Mouse (Mus musculus) olfactory bulb, adult 2 months (tissue): ENCODE results near the gene Ube2g1. TPM values are rescaled to one million over a fixed set of nuclear protein-coding genes. Genes with fewer than 3 reads are reported as not detected.
"Not testable (repeated sequence)": the region's sequence is repeated elsewhere in the genome, so short reads cannot be mapped to it uniquely, and the experiment has no call there.

Experiments used
- H3K27ac ChIP-seq: fragments of 200-500 bp; 2 replicates; pipeline ENCODE4 v1.5.1; 2012; ENCODE audit warnings: low read depth, low read length; ENCODE audit not compliant: insufficient read depth
- H3K4me1 ChIP-seq: fragments of 200-500 bp; 2 replicates; pipeline ENCODE4 v1.6.1; 2012; ENCODE audit warnings: low read length; ENCODE audit not compliant: control insufficient read depth, insufficient read depth
- H3K4me3 ChIP-seq: fragments of 200-500 bp; 2 replicates; pipeline ENCODE4 v1.5.1; 2012; ENCODE audit warnings: mild to moderate bottlenecking, low read depth, low read length, moderate library complexity; ENCODE audit not compliant: insufficient read depth
- CTCF ChIP-seq: fragments of 200-500 bp; IDR thresholded peaks from 2 replicates; pipeline ENCODE4 v1.5.1; 2012; ENCODE audit warnings: low read depth, mild to moderate bottlenecking, low read length, moderate library complexity; ENCODE audit not compliant: insufficient read depth
- POLR2A ChIP-seq: fragments of 200-500 bp; IDR thresholded peaks from 2 replicates; pipeline ENCODE4 v1.6.1; 2012; ENCODE audit warnings: mild to moderate bottlenecking, low read depth, low read length, moderate library complexity; ENCODE audit not compliant: insufficient read depth
- WGBS: fragments of 180-500 bp; shearing (Covaris S2); methylation state at CpG from one replicate; pipeline ENCODE4 v1.1.7; 2018; 5-methylcytosine and 5-hydroxymethylcytosine counted together
- polyA plus RNA-seq: library from polyadenylated mRNA; stranded (reverse); fragments of >200 nt; gene quantifications from 2 replicates; pipeline ENCODE4 v1.2.4, GENCODE M21; 2012; ENCODE audit warnings: low replicate concordance; ENCODE audit not compliant: missing spikeins, insufficient read depth, insufficient read length

Ube2g1 gene
- polyA plus RNA-seq, 1 experiment = not detected

DNA sequence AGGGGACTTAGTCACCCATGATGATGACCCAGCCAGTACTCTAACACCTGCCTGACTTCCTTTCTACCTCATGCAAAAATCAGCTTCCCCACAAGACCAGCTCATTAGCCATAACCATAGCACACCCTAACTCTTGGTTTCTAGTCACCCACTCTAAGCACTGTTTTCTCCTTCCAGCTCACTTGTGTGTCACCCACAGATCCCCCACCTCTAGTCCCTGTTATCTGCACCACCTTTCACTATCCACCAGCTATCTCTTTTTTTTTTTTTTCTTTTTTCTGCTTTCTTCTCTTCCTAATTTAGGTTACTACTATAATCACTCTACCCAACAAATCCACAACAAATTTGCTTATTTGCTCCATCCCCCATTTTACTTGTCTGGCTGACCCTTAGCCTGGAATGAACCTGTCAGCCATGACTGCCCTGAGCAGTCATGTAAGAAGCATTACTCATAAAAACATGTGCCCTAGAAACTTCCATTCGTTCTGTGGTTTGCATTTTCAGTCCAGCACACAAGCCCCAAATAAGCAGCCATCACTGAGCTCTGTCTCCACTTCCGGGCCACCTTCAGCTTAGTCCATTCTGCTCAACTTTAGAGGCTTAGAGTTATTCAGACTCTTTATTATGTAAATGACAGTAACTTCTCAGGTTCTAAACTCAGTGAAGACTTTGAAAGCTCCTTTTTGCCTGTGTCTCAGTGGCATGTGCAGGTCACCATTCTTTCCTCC lies 11.9 kb upstream of the Ube2g1 start:
- H3K4me1 ChIP-seq = no peaks in the 10 kb centered on the region
- no peak for TF ChIP-seq CTCF
- TF ChIP-seq POLR2A = no peak
- H3K27ac ChIP-seq = no peak overlapping the region
- H3K4me3 ChIP-seq = no peak overlapping the region
- WGBS = 65% methylated on average over 2 of the region's 2 CpGs

DNA sequence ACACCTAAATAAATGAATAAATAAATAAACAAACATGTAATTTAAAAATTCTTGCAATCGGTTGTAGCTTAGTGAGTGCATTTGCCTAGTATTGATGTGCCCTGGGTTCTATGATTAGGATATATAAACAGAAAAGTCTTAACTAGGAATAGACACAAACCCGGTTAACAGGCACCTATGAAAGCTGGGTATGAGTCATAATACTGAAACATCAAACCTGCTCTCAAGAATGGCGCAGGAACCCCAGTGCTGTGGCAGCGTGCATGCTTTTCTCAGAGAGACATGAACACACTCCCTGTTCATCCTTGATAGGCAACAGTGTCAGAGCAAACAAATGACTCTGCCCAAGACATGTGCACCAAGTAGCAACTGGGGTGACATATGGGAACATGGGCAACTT lies 9.3 kb upstream of the Ube2g1 start:
- 93% methylated on average over 4 of the region's 4 CpGs for WGBS
- TF ChIP-seq CTCF = no peak
- no peak for TF ChIP-seq POLR2A
- no peaks in the 10 kb centered on the region for H3K4me1 ChIP-seq
- H3K4me3 ChIP-seq = no peak overlapping the region
- no peak overlapping the region for H3K27ac ChIP-seq

DNA sequence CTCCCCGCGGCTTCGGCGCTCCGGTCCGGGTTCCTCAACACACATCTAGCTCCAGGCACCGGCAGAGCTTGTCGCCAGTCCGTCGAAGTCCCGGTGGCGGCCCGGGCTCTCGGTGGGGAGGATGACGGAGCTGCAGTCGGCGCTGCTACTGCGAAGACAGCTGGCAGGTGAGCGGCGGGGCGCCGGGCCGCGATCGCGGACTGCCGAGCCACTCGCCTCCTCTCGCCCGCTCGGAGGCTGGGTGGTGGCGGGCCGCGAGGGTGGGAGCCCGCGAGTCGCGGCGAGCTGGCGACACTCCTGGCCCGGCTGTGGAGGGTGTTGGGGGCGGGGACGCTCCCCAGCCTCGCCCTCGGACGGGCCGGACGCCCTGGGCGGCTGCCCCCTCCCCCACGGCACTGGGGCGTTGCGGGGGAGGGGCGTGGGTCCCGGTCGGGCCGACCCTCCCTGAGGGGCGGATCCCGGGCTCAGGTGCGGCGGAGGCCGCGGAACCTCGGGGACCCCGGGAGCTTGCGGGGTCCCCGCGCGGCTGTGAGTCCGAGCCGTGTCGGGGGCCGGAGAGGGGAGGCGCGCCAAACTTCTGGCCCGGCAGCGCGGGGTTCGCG lies 487 bp downstream of the Ube2g1 start:
- under 1% methylated on average over 79 of the region's 79 CpGs for WGBS
- TF ChIP-seq CTCF = no peak
- no peak for TF ChIP-seq POLR2A
- peak overlapping the region; percentile 73 for H3K4me3 ChIP-seq
- no peaks in the 10 kb centered on the region for H3K4me1 ChIP-seq
- H3K27ac ChIP-seq = peak overlapping the region; percentile 63

DNA sequence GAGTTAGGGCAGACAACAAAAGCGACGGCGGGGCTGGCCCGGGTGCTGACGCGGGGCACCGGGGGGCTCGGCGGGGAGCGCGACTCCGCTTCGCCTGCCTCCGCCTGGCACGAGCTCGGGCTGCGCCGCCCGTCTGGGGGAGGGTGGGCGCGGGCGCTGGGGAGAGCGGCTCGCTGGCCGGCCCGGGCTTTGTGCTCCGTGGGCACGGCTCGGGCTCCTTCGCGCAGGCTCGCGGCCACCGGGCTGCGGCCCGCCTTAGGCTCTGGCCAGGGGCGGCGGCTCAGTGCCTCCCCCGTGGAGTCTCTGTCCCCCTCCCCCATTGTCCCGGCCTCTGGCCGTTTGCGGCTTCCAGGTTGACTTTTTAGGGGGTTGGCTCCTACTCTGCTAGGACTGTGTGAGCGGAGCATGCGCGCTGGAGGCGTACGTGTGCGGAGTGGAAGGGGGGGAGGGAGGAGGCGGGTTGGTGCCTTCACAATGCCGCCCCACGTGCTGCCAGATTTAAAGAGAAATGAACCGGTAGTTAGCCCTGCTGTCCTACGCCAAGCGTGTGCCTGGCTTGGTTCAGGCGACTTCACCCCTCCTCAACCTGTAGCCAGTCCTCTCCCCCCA lies 1.1 kb downstream of the Ube2g1 start:
- TF ChIP-seq POLR2A (no peak), CTCF (no peak)
- Histone ChIP-seq H3K27ac (peak overlapping the region; percentile 63; the same call in 1 of the 2 replicates), H3K4me3 (peak overlapping the region; percentile 73), H3K4me1 (no peaks in the 10 kb centered on the region)
- WGBS = under 1% methylated on average over 55 of the region's 55 CpGs

DNA sequence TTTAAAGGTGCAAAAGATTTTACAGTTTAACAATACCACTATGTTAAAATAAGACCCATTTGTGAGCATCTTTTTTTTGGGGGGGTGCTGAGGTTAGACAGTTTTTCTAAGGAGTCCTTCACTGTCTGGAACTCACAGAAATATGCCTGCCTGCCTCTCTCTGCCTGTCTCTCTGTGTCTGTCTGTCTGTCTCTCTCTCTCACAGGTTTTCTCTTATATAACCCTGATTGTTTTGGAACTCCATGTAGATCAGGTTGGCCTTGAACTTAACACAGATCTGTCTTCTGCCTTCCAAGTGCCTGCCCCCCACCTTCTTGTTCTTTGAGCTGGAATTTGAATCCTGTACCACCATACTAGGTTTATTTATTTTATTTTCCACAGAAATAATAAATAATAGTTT lies 2.2 kb downstream of the Ube2g1 start:
- no peak overlapping the region for H3K4me3 ChIP-seq
- no peak for TF ChIP-seq POLR2A
- no peak for TF ChIP-seq CTCF
- H3K27ac ChIP-seq = no peak overlapping the region
- H3K4me1 ChIP-seq = no peaks in the 10 kb centered on the region

DNA sequence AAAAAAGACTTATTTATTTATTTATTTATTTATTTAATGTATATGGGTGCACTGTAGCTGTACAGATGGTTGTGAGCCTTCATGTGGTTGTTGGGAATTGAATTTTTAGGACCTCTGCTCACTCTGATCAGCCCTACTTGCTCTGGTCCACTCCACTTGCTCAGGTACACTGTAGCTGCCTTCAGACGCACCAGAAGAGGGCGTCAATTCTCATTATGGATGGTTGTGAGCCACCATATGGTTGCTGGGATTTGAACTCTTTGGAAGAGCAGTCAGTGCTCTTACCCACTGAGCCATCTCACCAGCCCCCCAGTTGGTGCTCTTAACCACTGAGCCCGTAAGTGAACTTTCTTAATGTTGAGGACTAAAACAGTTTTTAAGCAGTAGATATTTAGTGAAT lies 7.3 kb downstream of the Ube2g1 start:
- H3K4me3 ChIP-seq, H3K4me1 ChIP-seq, H3K27ac ChIP-seq: not testable (repeated sequence)
- WGBS = 89% methylated on average over 3 of the region's 3 CpGs

DNA sequence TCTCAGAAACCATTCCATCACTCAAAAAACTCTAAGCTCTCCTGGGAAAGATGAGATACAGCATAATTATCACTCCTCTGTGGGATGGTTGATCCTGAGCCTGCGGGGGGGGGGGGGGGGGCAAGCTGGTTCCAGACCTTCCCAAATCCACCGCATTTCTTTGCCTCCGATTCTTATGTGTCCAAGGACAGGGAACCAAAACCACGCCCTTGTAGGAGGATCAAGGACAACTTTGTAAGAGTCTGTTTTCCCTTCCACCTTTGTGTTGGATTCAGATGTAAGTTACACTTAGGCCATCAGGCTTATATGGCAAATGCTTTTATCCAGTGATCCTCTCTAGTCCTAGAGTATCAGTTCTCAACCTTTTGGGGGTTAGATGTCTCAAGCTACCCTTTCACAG lies 8.8 kb downstream of the Ube2g1 start:
- WGBS = 91% methylated on average over 4 of the region's 4 CpGs
- TF ChIP-seq POLR2A (no peak), CTCF (no peak)
- Histone ChIP-seq H3K27ac (no peak overlapping the region), H3K4me3 (no peak overlapping the region), H3K4me1 (no peaks in the 10 kb centered on the region)

DNA sequence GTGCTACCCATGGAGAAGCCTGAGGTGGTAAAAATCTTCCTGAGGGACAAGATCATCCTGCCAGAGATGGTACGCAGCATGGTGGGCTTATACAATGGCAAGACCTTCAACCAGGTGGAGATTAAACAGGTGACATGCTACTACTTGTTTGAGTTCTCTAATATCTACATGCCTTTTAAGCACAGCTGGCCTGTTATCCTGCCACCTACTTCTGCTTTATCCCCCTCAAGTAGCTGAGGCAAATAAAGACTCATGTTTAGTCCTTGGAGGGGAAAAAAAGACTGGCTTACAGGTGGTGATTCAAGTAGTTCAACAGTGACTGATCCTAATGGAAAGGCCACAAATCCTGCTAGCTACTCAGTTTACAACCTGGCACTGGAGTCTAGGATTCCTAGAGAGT lies 11.4 kb downstream of the Ube2g1 start:
- Histone ChIP-seq H3K4me1 (no peaks in the 10 kb centered on the region), H3K4me3 (no peak overlapping the region), H3K27ac (no peak overlapping the region)
- TF ChIP-seq POLR2A (no peak), CTCF (no peak)
- 97% methylated on average over 1 of the region's 1 CpGs for WGBS

DNA sequence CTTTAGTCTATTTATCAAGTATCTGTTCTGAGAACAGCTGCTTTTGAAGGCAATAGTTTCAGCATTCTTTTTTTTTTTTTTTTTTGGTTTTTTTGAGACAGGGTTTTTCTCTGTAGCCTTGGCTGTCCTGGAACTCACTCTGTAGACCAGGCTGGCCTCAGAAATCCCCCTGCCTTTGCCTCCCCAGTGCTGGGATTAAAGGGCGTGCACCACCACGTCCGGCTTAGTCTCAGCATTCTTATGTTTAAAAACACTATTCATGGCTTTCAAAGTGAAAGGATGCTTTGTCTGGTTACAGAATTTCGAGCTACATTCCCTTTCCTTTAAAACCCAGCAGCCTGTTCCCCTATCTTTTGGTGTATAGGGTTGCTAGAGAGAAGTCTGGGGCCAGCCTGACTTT lies 35.6 kb downstream of the Ube2g1 start:
- 27% methylated on average over 4 of the region's 4 CpGs for WGBS

DNA sequence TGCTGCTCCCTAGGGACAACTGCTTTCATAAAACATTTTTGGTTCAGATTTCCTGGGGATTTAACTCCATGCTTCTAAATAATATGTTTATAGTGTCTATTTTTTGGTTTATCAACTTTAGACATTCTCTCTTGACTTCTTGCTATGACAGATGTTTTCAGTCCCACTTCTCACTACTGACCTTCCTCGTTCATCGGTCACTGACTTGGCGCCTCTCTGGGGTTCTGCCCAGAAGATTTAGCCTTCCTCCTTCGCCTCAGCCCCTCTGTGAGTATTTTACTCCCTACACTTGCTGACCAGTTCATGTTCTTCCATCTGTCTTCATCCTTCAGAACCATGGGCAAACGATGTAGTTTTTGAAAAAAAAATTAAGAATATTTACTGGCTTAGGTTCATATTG lies 38.3 kb downstream of the Ube2g1 start:
- H3K27ac ChIP-seq = no peak overlapping the region
- H3K4me1 ChIP-seq = no peaks in the 10 kb centered on the region; the same call in 1 of the 2 replicates
- TF ChIP-seq POLR2A (no peak), CTCF (no peak)
- no peak overlapping the region for H3K4me3 ChIP-seq
- WGBS = 91% methylated on average over 5 of the region's 5 CpGs

More for the DNA sequence above, 35.6 kb downstream of the Ube2g1 start:
- TF ChIP-seq POLR2A (no peak), CTCF (no peak)
- Histone ChIP-seq H3K4me1 (no peaks in the 10 kb centered on the region; the same call in 1 of the 2 replicates), H3K27ac (no peak overlapping the region), H3K4me3 (no peak overlapping the region)
